Mouse (Mus musculus): ENCODE measurements at regions not wholly inside any gene's neighbourhood (a gene's known extent, or its start where the extent isn't known, plus 50 kb on each side); places are given as distances from the start of the nearest gene placed in this dataset.

DNA sequence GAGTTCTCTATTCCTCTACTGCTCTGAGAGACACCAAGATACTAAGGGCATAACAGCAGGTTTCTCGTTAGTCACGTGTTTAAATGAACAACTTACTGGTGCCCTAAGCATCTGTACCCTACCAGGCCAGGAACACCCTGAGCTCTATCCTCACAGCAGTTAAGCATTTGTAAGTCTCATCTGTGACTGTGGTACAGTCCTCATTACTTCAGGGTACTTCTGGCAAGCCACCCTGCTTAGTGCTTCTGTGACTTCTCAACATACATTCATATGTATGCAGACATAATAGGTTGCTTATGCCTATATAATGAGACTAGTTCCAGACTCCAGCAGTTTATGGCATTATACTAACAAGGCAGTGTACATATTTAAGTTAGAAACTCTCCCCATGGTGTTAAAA is 417.3 kb downstream of the Tns3 start:
- TF ChIP-seq CTCF (conservative IDR thresholded peaks at IDR 0.05; ENCODE audit: insufficient read depth, insufficient read length, low read depth, low read length), result no peak
- no peak for TF ChIP-seq POLR2A (IDR thresholded peaks at IDR 0.05; ENCODE audit: low read depth, low read length)
